Mouse (Mus musculus) erythroblast, embryonic 14.5 days (primary cell): ENCODE data around the gene Rbp4. TPM values are rescaled to one million over a fixed set of nuclear protein-coding genes. Genes with fewer than 3 reads are reported as not detected.

Experiments used
- H3K27me3 ChIP-seq: 2 replicates; pipeline ENCODE4 v1.6.1; 2012; ENCODE audit warnings: inconsistent platforms; ENCODE audit not compliant: control insufficient read depth
- H3K36me3 ChIP-seq: 2 replicates; pipeline ENCODE4 v1.6.1; 2012; ENCODE audit warnings: mild to moderate bottlenecking, inconsistent platforms; ENCODE audit not compliant: control insufficient read depth
- H3K4me1 ChIP-seq: 2 replicates; pipeline ENCODE4 v1.6.1; 2012; ENCODE audit warnings: inconsistent platforms; ENCODE audit not compliant: control insufficient read depth
- H3K4me3 ChIP-seq: replicated peaks from 2 replicates; pipeline ENCODE3; 2012; ENCODE audit warnings: moderate library complexity, mild to moderate bottlenecking, inconsistent platforms
- H3K9me3 ChIP-seq: 2 replicates; pipeline ENCODE4 v1.6.1; 2012; ENCODE audit warnings: low read length, inconsistent platforms, mixed read lengths; ENCODE audit not compliant: control insufficient read depth
- GATA1 ChIP-seq: IDR thresholded peaks from 2 replicates; pipeline ENCODE4 v1.6.1; 2012; ENCODE audit warnings: low read length, inconsistent platforms, mixed read lengths
- TAL1 ChIP-seq: IDR thresholded peaks from 3 replicates; pipeline ENCODE4 v1.6.1; 2012; ENCODE audit warnings: low read length, inconsistent platforms, mixed read lengths
- polyA plus RNA-seq: library from polyadenylated mRNA; stranded (reverse); fragments of >175 nt; gene quantifications from 2 replicates; pipeline ENCODE4 v1.2.3, GENCODE M21; 2012

Gene Rbp4
- polyA plus RNA-seq, 1 experiment: 0.58 TPM

GRCm38 (mm10) chr19:38124401-38125218, 471 bp downstream of the Rbp4 start:
- TF ChIP-seq TAL1 (no peak), GATA1 (no peak)
- no peaks in the 10 kb centered on the region for H3K9me3 ChIP-seq
- H3K4me3 ChIP-seq: peak overlapping the region; percentile 55
- H3K36me3 ChIP-seq: no peaks in the 10 kb centered on the region
- H3K27me3 ChIP-seq: peaks cover 29% of the 10 kb centered on the region
- no peaks in the 10 kb centered on the region for H3K4me1 ChIP-seq

- no peaks in the 10 kb centered on the region for H3K36me3 ChIP-seq
- H3K9me3 ChIP-seq: no peaks in the 10 kb centered on the region
- no peak for TF ChIP-seq GATA1
- TF ChIP-seq TAL1: no peak
- H3K27me3 ChIP-seq: peaks cover 29% of the 10 kb centered on the region
- peak overlapping the region; percentile 55 for H3K4me3 ChIP-seq
- no peaks in the 10 kb centered on the region for H3K4me1 ChIP-seq
These were observed 1.2 kb downstream of the Rbp4 start for GRCm38 (mm10) chr19:38123921-38124320.

- Histone ChIP-seq H3K27me3 (peaks cover 19% of the 10 kb centered on the region), H3K4me3 (no peak overlapping the region), H3K36me3 (peaks cover 5% of the 10 kb centered on the region; the same call in 1 of the 2 replicates), H3K9me3 (no peaks in the 10 kb centered on the region), H3K4me1 (no peaks in the 10 kb centered on the region)
- TF ChIP-seq GATA1 (no peak), TAL1 (no peak)
These were observed 4.8 kb downstream of the Rbp4 start for GRCm38 (mm10) chr19:38120123-38120760.

GRCm38 (mm10) chr19:38114834-38115491, 10.1 kb downstream of the Rbp4 start:
- peaks cover 5% of the 10 kb centered on the region; the same call in 1 of the 2 replicates for H3K36me3 ChIP-seq
- H3K9me3 ChIP-seq: no peaks in the 10 kb centered on the region
- no peaks in the 10 kb centered on the region for H3K4me1 ChIP-seq
- H3K27me3 ChIP-seq: no peaks in the 10 kb centered on the region
- no peak overlapping the region for H3K4me3 ChIP-seq
- TF ChIP-seq GATA1: no peak

GRCm38 (mm10) chr19:38112575-38112974, 12.5 kb downstream of the Rbp4 start:
- no peak for TF ChIP-seq TAL1
- no peak for TF ChIP-seq GATA1

DNA sequence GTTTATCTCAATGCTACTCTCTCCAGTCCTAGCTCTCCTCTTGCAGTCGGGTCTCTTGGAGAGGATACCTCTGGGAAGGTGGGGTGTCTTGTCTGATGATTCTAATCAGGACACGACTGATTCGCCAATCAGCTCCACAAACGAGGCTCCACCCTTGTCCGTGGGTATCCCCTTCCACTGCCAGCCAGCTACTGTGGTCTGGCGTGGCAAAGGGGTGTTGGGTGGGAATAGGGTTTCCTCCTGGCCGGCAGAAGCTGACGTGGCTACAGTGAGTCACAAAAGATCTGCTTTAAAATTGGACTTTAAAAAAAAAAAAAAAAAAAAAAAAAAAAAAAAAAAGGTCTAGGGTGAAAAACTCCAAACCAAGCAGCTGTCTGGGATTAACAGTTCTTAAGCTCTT, 14.0 kb downstream of the Rbp4 start:
- Histone ChIP-seq H3K9me3 (no peaks in the 10 kb centered on the region), H3K36me3 (no peaks in the 10 kb centered on the region; the same call in 1 of the 2 replicates), H3K4me1 (no peaks in the 10 kb centered on the region), H3K27me3 (no peaks in the 10 kb centered on the region), H3K4me3 (no peak overlapping the region)
- no peak for TF ChIP-seq TAL1

More at GRCm38 (mm10) chr19:38112575-38112974, 12.5 kb downstream of the Rbp4 start:
- H3K4me1 ChIP-seq: no peaks in the 10 kb centered on the region
- no peaks in the 10 kb centered on the region for H3K9me3 ChIP-seq
- no peaks in the 10 kb centered on the region for H3K27me3 ChIP-seq
- peaks cover 3% of the 10 kb centered on the region; the same call in 1 of the 2 replicates for H3K36me3 ChIP-seq
- no peak overlapping the region for H3K4me3 ChIP-seq

DNA sequence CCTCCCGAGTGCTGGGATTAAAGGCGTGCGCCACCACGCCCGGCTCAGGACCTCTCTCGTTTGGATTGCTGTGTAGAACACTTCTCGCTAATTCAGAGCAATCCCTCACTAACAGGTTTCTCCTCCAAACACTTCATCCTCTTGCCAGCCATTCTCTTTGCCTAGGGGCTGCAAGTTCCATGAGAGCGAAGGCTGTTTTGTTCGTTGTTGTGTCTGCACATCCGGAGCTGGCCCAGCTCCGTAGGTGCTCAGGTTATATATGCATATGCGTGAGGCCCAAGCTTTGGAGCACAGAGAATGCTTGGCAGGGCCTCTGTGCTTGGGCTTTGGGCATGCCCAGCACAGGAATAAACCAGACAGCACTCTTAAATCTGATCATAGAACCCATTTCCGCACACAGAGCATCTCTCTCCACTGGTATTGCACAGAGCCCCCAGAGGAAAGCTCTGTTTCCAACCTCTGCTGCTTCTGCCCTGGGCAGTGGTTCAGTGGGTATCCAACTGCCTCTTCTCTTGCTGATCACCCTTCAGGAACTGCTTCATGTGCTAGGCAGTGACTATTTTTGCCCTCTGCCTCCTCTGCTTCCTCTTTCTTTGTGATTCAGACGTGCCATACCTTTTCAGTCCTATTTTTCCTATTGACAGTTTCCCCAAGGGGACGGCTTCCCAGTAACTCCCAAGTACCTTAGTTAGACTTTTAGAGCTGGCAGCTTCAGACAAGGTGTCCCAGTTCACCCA, 15.4 kb downstream of the Rbp4 start:
- Histone ChIP-seq H3K27me3 (no peaks in the 10 kb centered on the region), H3K36me3 (no peaks in the 10 kb centered on the region), H3K4me3 (no peak overlapping the region), H3K4me1 (no peaks in the 10 kb centered on the region), H3K9me3 (no peaks in the 10 kb centered on the region)
- TF ChIP-seq TAL1: no peak

GRCm38 (mm10) chr19:38107871-38108270, 17.2 kb downstream of the Rbp4 start:
- Histone ChIP-seq H3K36me3 (no peaks in the 10 kb centered on the region), H3K9me3 (no peaks in the 10 kb centered on the region), H3K4me3 (no peak overlapping the region), H3K4me1 (no peaks in the 10 kb centered on the region), H3K27me3 (no peaks in the 10 kb centered on the region)
- no peak for TF ChIP-seq GATA1
- TF ChIP-seq TAL1: no peak
